Comparison of ENCODE assay signal across 8 mouse cellular contexts in genomic region chr1:93342648-93343503, GRCm38 (mm10). TPM values are rescaled to one million over a fixed set of nuclear protein-coding genes. Genes with fewer than 3 reads are reported as not detected.
DNase-seq lines count a peak whose midpoint lies in the region; ATAC-seq lines count a peak whose summit lies in the region.

Gene Ppp1r7, plus strand, starts transcription at chr1:93342854.
Gene Pask, minus strand, starts transcription at chr1:93343482.

- H3K36me3 ChIP-seq in heart, embryonic 14.5 days (ENCODE audit: control insufficient read depth, insufficient read depth, low read length): peaks cover 25% of the 10 kb centered on the region
- H3K36me3 ChIP-seq in liver, embryonic 13.5 days: peaks cover 26% of the 10 kb centered on the region
- H3K36me3 ChIP-seq in stomach, embryonic 16.5 days (ENCODE audit: control insufficient read depth, insufficient read depth, low read length): peaks cover 7% of the 10 kb centered on the region; the same call in 1 of the 2 replicates

- peak; percentile 87 for DNase-seq in c-Kit-negative CD71-positive TER-119-positive erythroid progenitor cells, embryonic 14.5 days (ENCODE audit: low read depth, low spot score)
- DNase-seq in fibroblast of lung, adult 2 months (ENCODE audit: low read depth): peak; percentile 88
- peak; percentile 96 for DNase-seq in kidney, postnatal 14 days
- peak; percentile 93 for DNase-seq in liver, embryonic 13.5 days
- peak; percentile 99 for DNase-seq in neural tube, embryonic 10.5 days (ENCODE audit: extremely low spot score, low spot score)

- H3K27ac ChIP-seq in heart, embryonic 14.5 days (replicated peaks in 1 of 2; ENCODE audit: control insufficient read depth in 1 of 2, insufficient read depth in 1 of 2, low read depth in 2 of 2, low read length in 2 of 2): peak within 1 kb of the TSS; percentile 58 to 69
- H3K27ac ChIP-seq in liver, embryonic 13.5 days: peak within 1 kb of the TSS; percentile 87
- H3K27ac ChIP-seq in stomach, embryonic 16.5 days (ENCODE audit: low read length): peak within 1 kb of the TSS; percentile 52

- no peaks in the 10 kb centered on the region for H3K27me3 ChIP-seq in heart, embryonic 14.5 days (ENCODE audit: control insufficient read depth, insufficient read depth, low read length)
- H3K27me3 ChIP-seq in liver, embryonic 13.5 days: no peaks in the 10 kb centered on the region
- H3K27me3 ChIP-seq in stomach, embryonic 16.5 days (ENCODE audit: control insufficient read depth, insufficient read depth, low read length): no peaks in the 10 kb centered on the region

- H3K4me2 ChIP-seq in heart, embryonic 14.5 days (ENCODE audit: low read length): peak within 1 kb of the TSS; percentile 92
- H3K4me2 ChIP-seq in liver, embryonic 13.5 days: peak within 1 kb of the TSS; percentile 90
- peak within 1 kb of the TSS; percentile 78 for H3K4me2 ChIP-seq in stomach, embryonic 16.5 days (ENCODE audit: low read depth, low read length)

- peaks cover 5 to 15% of the 10 kb centered on the region in 2 experiments; a peak in 3 of 4 replicates for H3K4me1 ChIP-seq in heart, embryonic 14.5 days (ENCODE audit: control insufficient read depth in 2 of 2, insufficient read depth in 2 of 2, low read length in 2 of 2)
- peaks cover 38% of the 10 kb centered on the region for H3K4me1 ChIP-seq in liver, embryonic 13.5 days (replicated peaks)
- peaks cover 13% of the 10 kb centered on the region for H3K4me1 ChIP-seq in stomach, embryonic 16.5 days (ENCODE audit: control insufficient read depth, insufficient read depth, low read length)

- H3K9me3 ChIP-seq in heart, embryonic 14.5 days (ENCODE audit: control insufficient read depth, low read length): no peaks in the 10 kb centered on the region
- no peaks in the 10 kb centered on the region for H3K9me3 ChIP-seq in liver, embryonic 13.5 days (replicated peaks)
- no peaks in the 10 kb centered on the region for H3K9me3 ChIP-seq in stomach, embryonic 16.5 days (replicated peaks; ENCODE audit: control insufficient read depth, low read length)

- WGBS in heart, embryonic 14.5 days: under 1% methylated on average over 63 of the region's 63 CpGs
- under 1% methylated on average over 63 of the region's 63 CpGs for whole genome bisulfite sequencing in liver, embryonic 13.5 days (ENCODE audit: insufficient replicate concordance)
- WGBS in stomach, embryonic 16.5 days: under 1% methylated on average over 63 of the region's 63 CpGs

- ATAC-seq in CD4-positive, CD25-positive, alpha-beta regulatory T cell, adult 4 months: peak; percentile 91
- peak; percentile 96 for ATAC-seq in heart, embryonic 14.5 days (ENCODE audit: insufficient number of reproducible peaks, insufficient read depth, low FRiP score, low read depth)
- ATAC-seq in liver, embryonic 13.5 days (ENCODE audit: low read depth): peak; percentile 90
- ATAC-seq in stomach, embryonic 16.5 days (ENCODE audit: insufficient read depth, low FRiP score): peak; percentile 95

- H3K9ac ChIP-seq in heart, embryonic 14.5 days (ENCODE audit: low read length): peak within 1 kb of the TSS; percentile 90
- peak within 1 kb of the TSS; percentile 92 for H3K9ac ChIP-seq in liver, embryonic 13.5 days
- peak within 1 kb of the TSS; percentile 91 for H3K9ac ChIP-seq in stomach, embryonic 16.5 days (ENCODE audit: low read length)

- H3K4me3 ChIP-seq in heart, embryonic 14.5 days (ENCODE audit: control insufficient read depth in 1 of 2, insufficient read depth in 1 of 2, low read depth in 1 of 2, low read length in 2 of 2): peak within 1 kb of the TSS; percentile 78 to 99
- H3K4me3 ChIP-seq in liver, embryonic 13.5 days (replicated peaks): peak within 1 kb of the TSS; percentile 97
- peak within 1 kb of the TSS; percentile 93 for H3K4me3 ChIP-seq in stomach, embryonic 16.5 days (replicated peaks; ENCODE audit: low read length)

RNA-seq across cellular contexts. Expression of gene Ppp1r7, which starts in this region (rescaled TPM):
- 10 to 100 TPM; 63.9 to 66.4 TPM for polyA plus RNA-seq in CD4-positive, CD25-positive, alpha-beta regulatory T cell, adult 4 months (2017; shearing (Covaris generic))
- polyA plus RNA-seq in heart, embryonic 14.5 days (2014; fragmentation: Nextera tagmentation; extraction: Ambion mirVana): 48.5 and 49.2 TPM in 2 replicates
- 46.3 and 65.5 TPM in 2 replicates for polyA plus RNA-seq in liver, embryonic 13.5 days (2015; fragmentation: Nextera tagmentation; extraction: Ambion mirVana)
- polyA plus RNA-seq in stomach, embryonic 16.5 days (2015; fragmentation: Nextera tagmentation; extraction: Ambion mirVana): 50.3 and 61.1 TPM in 2 replicates

RNA-seq across cellular contexts. Expression of gene Pask, which starts in this region (rescaled TPM):
- polyA plus RNA-seq in CD4-positive, CD25-positive, alpha-beta regulatory T cell, adult 4 months (2017; shearing (Covaris generic)): 1 to 10 TPM in 1 of 2 experiments, under 1 TPM in 1; 0.82 to 1.4 TPM
- polyA plus RNA-seq in heart, embryonic 14.5 days (2014; fragmentation: Nextera tagmentation; extraction: Ambion mirVana): 6.0 and 6.4 TPM in 2 replicates
- 6.2 and 6.6 TPM in 2 replicates for polyA plus RNA-seq in liver, embryonic 13.5 days (2015; fragmentation: Nextera tagmentation; extraction: Ambion mirVana)
- polyA plus RNA-seq in stomach, embryonic 16.5 days (2015; fragmentation: Nextera tagmentation; extraction: Ambion mirVana): 10.6 and 13.8 TPM in 2 replicates

Comparison
In these comparisons a context has a peak if more than half of its experiments do, and no peak if none do; other contexts are left out.
1. Peak in every context shown above with its lines: DNase-seq, ATAC-seq, H3K4me3 ChIP-seq and H3K27ac ChIP-seq.